ENCODE assay signal across 13 mouse cellular contexts in genomic region chr13:9504118-9504856, GRCm38 (mm10).
A peak's percentile ranks its signal among the peaks of the same experiment; 100 is the strongest.
DNase-seq lines count a peak whose midpoint lies in the region; ATAC-seq and TF ChIP-seq lines count a peak whose summit lies in the region.
"Had no signal": no experiment of that assay in that cellular context is flagged by ENCODE, and none has a peak within 500 bp of the region (broad histone marks: within the 10 kb centered on the region; RNA-seq: fewer than 3 reads in every experiment).

No protein-coding gene starts in this region.

- no peaks in the 10 kb centered on the region for H3K4me1 ChIP-seq in lung, postnatal 0 days (ENCODE audit: insufficient read depth, low read depth, low read length)
- H3K4me1 ChIP-seq in heart, embryonic 10.5 days: peaks cover 8% of the 10 kb centered on the region
- H3K4me1 ChIP-seq: forebrain, embryonic 12.5 days had no signal

- ATAC-seq in frontal cortex, adult (ENCODE audit: low TSS enrichment): peak; percentile 41; the same call in 1 of the 2 replicates
- ATAC-seq in lung, postnatal 0 days: no peak

- 23% methylated on average over 6 of the region's 6 CpGs for WGBS in lung, postnatal 0 days
- WGBS in heart, embryonic 10.5 days: 35% methylated on average over 6 of the region's 6 CpGs

- no peaks in the 10 kb centered on the region for H3K27me3 ChIP-seq in lung, postnatal 0 days (replicated peaks; ENCODE audit: insufficient read depth, low read length)
- H3K27me3 ChIP-seq in heart, embryonic 10.5 days (ENCODE audit: insufficient read depth, poor library complexity, severe bottlenecking): no peaks in the 10 kb centered on the region
- H3K27me3 ChIP-seq in myocyte (ENCODE audit: control insufficient read depth, insufficient read depth, insufficient read length): no peaks in the 10 kb centered on the region
- H3K27me3 ChIP-seq: forebrain, embryonic 12.5 days had no signal

- H3K4me3 ChIP-seq in lung, postnatal 0 days (ENCODE audit: low read depth, low read length): no peak overlapping the region
- peak overlapping the region; percentile 6; the same call in 1 of the 2 replicates for H3K4me3 ChIP-seq in heart, embryonic 10.5 days
- H3K4me3 ChIP-seq in myocyte: no peak overlapping the region
- H3K4me3 ChIP-seq: forebrain, embryonic 12.5 days had no signal

- no peak for TF ChIP-seq EP300 in lung, postnatal 0 days (IDR thresholded peaks at IDR 0.05)

- no peak overlapping the region for H3K9ac ChIP-seq in lung, postnatal 0 days (replicated peaks; ENCODE audit: low read depth)
- H3K9ac ChIP-seq: forebrain, embryonic 12.5 days had no signal

- no peak overlapping the region for H3K27ac ChIP-seq in lung, postnatal 0 days (ENCODE audit: low read length)
- peak overlapping the region; percentile 17; the same call in 1 of the 2 replicates for H3K27ac ChIP-seq in heart, embryonic 10.5 days
- H3K27ac ChIP-seq: forebrain, embryonic 12.5 days had no signal

- H3K79me2 ChIP-seq in myocyte (ENCODE audit: control insufficient read depth, insufficient read depth): no peaks in the 10 kb centered on the region

- H3K4me2 ChIP-seq in lung, postnatal 0 days (replicated peaks; ENCODE audit: low read depth, low read length): no peak overlapping the region
- H3K4me2 ChIP-seq in myocyte (ENCODE audit: low read depth): peak overlapping the region; percentile 24
- H3K4me2 ChIP-seq: forebrain, embryonic 12.5 days had no signal

- TF ChIP-seq POLR2A in myocyte (IDR thresholded peaks at IDR 0.05; ENCODE audit: insufficient read length, low read depth): no peak

- H3K9me3 ChIP-seq in lung, postnatal 0 days (ENCODE audit: low read length): no peaks in the 10 kb centered on the region
- no peaks in the 10 kb centered on the region for H3K9me3 ChIP-seq in heart, embryonic 10.5 days
- H3K9me3 ChIP-seq: forebrain, embryonic 12.5 days had no signal

- no peak for TF ChIP-seq CTCF in lung, postnatal 0 days (IDR thresholded peaks at IDR 0.05)

- DNase-seq in frontal cortex, postnatal 10 days (ENCODE audit: low spot score in 2 of 2): no peak
- DNase-seq in lung, postnatal 0 days (ENCODE audit: low spot score): peak; percentile 21
- DNase-seq in lung, postnatal 14 days: no peak
- DNase-seq in heart, embryonic 10.5 days (ENCODE audit: low spot score): no peak
- DNase-seq in urinary bladder, adult 2 months (ENCODE audit: low spot score): no peak
- DNase-seq in right cerebral cortex, postnatal 36 days (ENCODE audit: low spot score in 2 of 2): no peak
- DNase-seq: adrenal gland, adult 2 months; layer of hippocampus, adult 9-11 months; right cerebral cortex, postnatal 14 days; thymus, postnatal 4 days had no signal

- H3ac ChIP-seq in myocyte (ENCODE audit: control insufficient read depth, insufficient read length): no peak overlapping the region

- no peaks in the 10 kb centered on the region for H3K36me3 ChIP-seq in lung, postnatal 0 days (ENCODE audit: insufficient read depth, low read length)
- H3K36me3 ChIP-seq in heart, embryonic 10.5 days: no peaks in the 10 kb centered on the region
- H3K36me3 ChIP-seq in myocyte (ENCODE audit: control insufficient read depth, insufficient read depth): no peaks in the 10 kb centered on the region
- H3K36me3 ChIP-seq: forebrain, embryonic 12.5 days had no signal

TF ChIP-seq in myocyte, 11 proteins besides CTCF, POLR2A, EP300 and RAD21:
- TF ChIP-seq MYOD1 (IDR thresholded peaks at IDR 0.05; ENCODE audit: control insufficient read depth in 1 of 3, insufficient read length in 2 of 3, low read depth in 2 of 3): no peak
- TF ChIP-seq POLR2AphosphoS2 (IDR thresholded peaks at IDR 0.05; ENCODE audit: insufficient read length, low read depth): no peak
- TF ChIP-seq E2F4 (IDR thresholded peaks at IDR 0.05; ENCODE audit: insufficient read depth): no peak
- TF ChIP-seq TCF3 (IDR thresholded peaks at IDR 0.05; ENCODE audit: insufficient read length, low read depth): no peak
- no peak for TF ChIP-seq SRF (IDR thresholded peaks at IDR 0.05; ENCODE audit: control insufficient read depth, insufficient read length, low read depth)
- no peak for TF ChIP-seq CEBPB (IDR thresholded peaks at IDR 0.05; ENCODE audit: insufficient read depth, poor library complexity, severe bottlenecking)
- TF ChIP-seq MAX (IDR thresholded peaks at IDR 0.05; ENCODE audit: low read depth): no peak
- TF ChIP-seq TCF12 (IDR thresholded peaks at IDR 0.05; ENCODE audit: insufficient read depth, poor library complexity, severe bottlenecking): no peak
